Mouse (Mus musculus) c-Kit-positive CD71-positive TER-119-positive erythroid progenitor cells, embryonic 14.5 days (primary cell): ENCODE measurements around the gene Traf3ip2.

Experiments
- DNase-seq: peaks from one replicate; pipeline ENCODE4 v3.0.0-alpha.2; 2013; ENCODE audit warnings: low spot score

Gene Traf3ip2

DNA sequence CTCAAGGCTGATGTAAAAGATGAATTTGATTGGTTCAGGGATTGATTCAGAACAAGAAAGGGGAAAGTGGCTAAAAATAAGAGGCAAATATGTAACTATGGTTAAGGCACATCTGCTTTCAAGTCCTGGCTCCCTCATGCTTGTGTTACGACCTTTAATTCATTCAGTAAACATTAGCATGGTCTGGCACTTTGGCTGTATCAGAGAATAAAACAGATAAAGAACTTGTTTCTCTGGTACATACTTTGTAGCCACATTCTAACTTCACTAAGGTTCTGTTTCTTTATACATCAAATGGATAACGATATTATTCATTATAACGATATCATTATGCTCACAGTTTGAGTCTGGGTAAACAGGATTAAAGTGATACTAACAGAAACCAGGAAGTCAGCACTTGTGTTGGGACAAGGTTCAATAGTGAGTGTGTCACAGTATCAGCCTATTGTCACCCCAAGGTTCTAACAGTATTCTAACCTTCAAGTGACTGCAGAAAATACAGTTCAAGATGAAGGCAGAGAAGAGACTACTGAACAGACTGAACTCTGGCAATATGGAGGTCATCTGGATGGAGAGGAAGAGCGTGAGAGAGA, 65.6 kb downstream of the Traf3ip2 start:
- no peak for DNase-seq

DNA sequence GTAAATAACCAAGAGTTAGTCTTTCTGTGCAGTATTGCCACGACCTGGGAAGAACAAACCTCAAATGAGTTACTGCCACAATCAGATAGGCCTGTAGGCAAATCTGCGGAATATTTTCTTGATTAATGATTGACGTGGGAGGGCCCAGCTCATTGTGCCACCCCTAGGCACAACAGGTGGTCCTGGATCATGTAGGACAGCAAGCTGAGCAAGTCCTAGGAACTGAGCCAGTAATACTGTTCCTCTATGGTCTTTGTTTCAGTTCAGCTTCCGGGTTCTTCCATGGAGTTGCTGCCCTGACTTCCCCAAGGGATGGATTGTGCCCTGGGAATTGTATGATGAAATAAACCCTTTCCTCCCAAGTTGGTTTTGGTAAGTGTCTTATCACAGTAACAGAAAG, 68.3 kb downstream of the Traf3ip2 start:
- no peak for DNase-seq

DNA sequence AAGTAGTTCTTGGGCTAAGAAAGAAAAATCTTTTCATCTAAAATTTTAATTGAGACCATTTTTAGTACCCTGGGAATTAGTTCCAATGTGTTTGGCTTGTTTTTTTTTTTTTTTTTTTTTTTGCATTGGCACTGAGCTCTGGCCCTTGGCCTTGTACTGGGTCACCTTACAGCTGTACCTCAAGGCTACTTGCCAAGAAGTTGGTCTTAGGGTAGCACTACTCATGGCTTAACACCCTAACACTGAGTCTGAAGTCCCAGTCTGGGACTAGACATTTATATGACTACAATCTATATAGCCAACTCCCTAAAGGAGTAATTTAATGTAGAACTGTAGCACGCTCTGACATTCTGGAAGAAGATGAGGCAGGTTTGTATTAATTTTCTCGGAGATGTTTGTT, 69.8 kb downstream of the Traf3ip2 start:
- no peak for DNase-seq

DNA sequence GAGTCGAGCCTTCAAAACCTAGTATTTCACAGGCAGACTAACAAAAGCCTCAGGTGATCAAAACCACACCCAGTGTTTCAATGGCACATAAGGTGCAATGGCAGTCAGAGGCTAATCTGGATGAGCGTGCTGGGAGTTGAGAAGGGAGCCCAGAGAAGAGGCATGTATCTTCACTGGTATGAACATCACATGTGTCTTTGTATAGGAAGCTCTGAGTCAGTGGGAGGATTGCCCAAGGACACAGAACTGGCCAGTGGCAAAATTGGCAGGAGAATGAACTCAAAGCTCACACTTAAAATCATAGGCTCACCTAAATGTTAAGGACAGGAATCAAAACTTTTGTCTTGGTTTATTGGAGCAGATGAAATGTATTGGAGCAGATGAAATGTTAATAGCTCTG, 70.7 kb downstream of the Traf3ip2 start:
- no peak for DNase-seq

DNA sequence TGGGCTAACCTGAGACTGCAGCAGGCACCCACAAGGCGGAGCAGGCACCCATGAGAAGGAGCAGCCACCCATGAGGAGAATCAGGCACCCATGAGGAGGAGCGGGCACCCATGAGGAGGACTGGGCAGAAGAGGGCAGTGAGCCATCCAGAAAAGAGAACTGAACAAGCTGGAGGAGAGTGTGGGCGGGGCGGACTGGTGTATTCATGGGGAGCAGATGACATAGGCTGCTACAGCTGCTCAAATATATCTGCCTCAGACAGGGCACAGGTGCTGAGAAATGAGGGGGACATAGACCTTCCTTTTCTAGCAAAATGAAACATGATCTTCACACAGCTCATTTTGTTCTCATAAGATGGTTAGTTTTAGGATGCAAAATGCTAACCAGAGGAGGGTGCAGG, 74.1 kb downstream of the Traf3ip2 start:
- no peak for DNase-seq

DNA sequence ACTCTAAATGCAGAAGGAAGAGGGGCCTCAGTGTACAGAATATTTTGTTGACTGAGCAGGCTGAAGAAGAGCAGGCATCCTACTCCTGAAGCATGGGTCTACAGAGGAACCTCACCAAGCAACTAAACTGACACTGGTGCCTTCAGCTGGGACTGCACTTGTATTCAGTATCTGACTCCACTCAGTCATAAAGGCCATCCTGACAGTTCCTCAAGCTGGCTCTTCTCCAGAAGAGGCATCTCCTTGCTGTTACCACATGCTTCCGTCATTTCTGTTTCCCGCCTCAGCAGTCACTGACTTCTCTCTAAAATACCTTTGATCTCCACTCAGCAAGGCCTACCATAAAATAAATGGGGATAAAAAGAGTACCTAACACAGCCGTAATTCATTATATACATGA, 75.1 kb downstream of the Traf3ip2 start:
- DNase-seq: no peak

DNA sequence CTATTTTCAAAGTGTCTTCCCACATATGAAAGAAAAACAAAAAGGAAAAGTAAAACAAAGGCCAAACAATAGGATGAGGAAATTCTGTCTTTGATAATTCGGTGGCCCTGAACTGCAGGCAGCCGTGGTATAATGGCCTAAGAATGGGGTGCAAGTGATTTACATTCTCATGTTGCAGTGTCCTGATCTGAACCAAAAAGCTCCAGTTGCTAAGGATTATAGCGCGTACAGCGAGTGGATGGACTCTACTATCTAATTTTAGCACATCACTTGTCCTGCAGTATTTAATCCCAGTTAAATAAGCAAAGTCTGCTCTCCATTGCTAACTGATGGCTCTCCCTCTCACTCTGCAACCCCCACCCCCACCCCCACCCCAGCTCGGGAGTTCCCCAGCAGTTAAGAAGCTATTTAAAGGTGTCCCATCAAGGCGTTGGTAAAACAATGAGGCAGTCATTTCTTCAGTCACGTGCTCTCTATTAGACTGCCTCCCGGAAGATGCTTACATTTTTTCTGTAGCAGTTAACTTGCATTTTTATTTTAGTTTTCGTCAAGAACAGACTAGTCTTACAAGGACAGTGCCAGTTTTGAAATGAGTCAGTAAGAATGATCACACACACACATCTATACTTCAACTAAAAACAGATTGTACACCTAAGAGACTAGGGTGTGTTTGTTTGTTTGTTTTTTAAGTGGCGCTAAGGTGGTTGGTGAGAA, 78.8 kb downstream of the Traf3ip2 start:
- DNase-seq: no peak

DNA sequence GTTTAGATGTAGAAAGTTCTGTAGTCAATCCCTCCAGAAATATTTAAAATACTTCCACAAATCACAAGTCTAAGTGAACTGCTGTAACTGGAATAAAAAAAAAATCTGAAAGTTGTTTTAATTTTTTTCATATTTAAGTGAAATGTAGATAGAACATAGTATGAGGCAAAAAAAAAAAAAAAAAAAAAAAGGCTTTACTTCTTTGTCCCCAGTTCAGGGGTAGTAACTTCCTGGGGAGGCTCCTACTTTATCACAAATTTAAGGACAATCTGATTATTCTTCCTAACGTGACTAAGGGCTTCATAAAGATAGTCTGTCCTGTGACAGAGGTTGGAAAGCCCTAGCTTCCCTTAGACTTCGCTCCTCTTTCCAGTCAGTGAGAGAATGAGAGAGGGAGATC, 79.4 kb downstream of the Traf3ip2 start:
- DNase-seq: no peak
